Mouse (Mus musculus): ENCODE data around the gene Asb5.
"Not testable (repeated sequence)": the region's sequence is repeated elsewhere in the genome, so short reads cannot be mapped to it uniquely, and the experiment has no call there.

Asb5 gene

DNA sequence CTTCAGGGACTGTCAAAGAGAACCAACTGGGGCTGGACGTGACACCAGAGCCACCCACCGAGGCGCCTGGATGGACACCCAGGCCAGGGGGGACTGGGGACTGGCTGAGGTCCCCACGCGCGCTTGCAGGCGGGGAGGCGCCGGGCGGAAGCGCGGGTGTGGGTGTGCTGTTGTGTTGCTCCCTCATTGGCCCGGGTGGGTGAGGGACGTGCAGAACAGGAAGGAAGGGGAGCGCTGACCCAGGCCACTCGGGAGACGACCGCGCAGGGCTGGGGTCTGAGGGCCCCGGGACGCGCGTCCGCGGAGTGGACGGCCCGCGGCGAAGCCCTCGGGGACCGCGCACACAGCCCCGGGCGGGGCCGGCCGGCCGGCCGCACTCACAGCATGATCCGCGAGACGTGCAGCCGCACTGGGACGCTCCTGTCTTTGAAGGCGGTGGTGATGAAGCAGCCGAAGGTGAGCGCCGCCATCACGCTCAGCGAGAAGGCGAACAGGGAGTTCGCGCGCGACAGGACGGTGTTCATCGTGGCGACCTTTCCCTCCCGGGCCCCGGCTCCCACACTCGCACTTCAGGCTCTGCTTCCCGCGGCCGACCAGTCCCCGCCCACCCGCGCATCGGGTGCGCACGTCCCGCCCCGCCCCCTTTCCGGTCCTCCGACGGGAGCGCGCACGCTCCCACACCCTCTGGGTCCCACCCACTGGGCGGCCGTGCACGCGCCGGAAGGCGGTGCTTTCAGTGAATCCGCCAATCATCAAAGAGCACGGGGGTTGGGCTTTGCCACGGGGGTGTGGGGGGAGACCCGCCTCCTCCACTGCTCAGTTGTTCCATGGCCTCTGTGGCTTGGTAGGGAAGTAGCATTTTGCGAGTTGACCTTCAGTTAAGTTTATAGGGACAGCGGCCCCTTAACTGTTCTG is at the start of gene Asb5, which contains the start of gene Spcs3:
Gene Asb5 (plus strand): TSS at position 199 of the 915 bp plus-strand sequence.
Gene Spcs3 (minus strand): TSS at position 617 of the 915 bp plus-strand sequence.
- peak; percentile 96 for DNase-seq (ENCODE audit: low spot score)

DNA sequence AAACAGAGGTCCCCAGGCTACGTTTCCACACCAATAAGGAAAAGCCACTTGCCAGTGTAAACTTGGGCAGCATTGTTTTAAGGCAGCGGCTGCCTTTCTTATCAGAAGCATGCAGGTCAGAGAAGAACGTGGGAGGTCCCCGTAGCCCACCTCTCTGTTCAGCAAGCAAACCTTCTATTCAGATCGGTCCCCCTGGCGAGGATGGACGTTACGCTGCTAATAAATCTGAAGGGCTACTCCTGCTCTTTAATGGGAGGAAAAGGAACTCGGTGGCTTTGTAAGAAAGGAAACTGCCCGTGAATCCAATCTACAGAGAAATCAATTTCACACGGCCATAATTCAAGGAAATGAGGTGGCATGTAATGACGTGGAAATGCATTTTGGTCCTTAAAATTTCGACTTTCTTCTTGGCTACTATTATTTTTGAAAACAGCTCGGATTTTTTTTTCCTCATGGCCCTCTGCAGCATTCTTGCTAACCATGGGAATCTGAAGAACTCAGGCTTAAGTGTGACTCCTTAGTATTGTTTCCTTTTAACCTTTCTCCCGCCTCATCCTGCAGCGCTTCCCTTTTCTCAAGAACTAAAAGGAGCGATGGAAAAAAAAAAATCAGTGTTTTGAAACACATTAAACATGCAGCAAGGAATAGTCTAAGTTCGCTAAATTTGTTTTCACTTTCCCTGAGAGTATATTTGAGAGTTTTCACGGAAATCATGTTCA is 42.7 kb upstream of the Asb5 start:
- DNase-seq (ENCODE audit: low spot score): no peak

- DNase-seq (ENCODE audit: low spot score): no peak
Observed at GRCm38 (mm10) chr8:54488437-54488836, 40.9 kb upstream of the Asb5 start.

GRCm38 (mm10) chr8:54491057-54491690 is 38.2 kb upstream of the Asb5 start:
- peak; percentile 38 for DNase-seq (ENCODE audit: low spot score)

- no peak for DNase-seq (ENCODE audit: low spot score)
Observed at GRCm38 (mm10) chr8:54491934-54492333, 37.4 kb upstream of the Asb5 start.

GRCm38 (mm10) chr8:54493110-54493509 is 36.3 kb upstream of the Asb5 start:
- peak; percentile 50 for DNase-seq (ENCODE audit: low spot score)

GRCm38 (mm10) chr8:54493915-54494314 is 35.5 kb upstream of the Asb5 start:
- no peak for DNase-seq (ENCODE audit: low spot score)

DNA sequence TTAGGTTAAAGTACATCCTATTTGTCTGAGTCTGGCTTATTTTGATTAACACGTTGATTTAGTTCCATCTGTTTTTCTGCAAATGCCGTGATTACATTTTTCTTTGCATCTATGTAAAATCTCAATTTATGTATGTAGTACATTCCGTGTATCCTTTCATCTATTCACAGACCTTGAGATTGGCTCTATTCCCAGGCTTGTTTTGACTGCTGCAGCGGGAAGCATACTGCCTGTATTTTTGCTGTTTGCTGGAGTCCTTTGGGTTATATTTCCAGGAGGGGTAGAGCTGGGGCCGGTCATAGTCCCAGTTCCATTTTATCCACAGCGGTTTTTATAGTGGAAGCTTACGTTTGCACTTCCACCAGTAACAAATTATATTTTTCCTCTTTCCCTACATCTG is 26.3 kb upstream of the Asb5 start:
- DNase-seq (ENCODE audit: low spot score): no peak

- DNase-seq (ENCODE audit: low spot score): no peak
Observed at GRCm38 (mm10) chr8:54505060-54505459, 24.3 kb upstream of the Asb5 start.

- DNase-seq (ENCODE audit: low spot score): peak; percentile 70
Observed at GRCm38 (mm10) chr8:54507428-54508095, 21.8 kb upstream of the Asb5 start.

- no peak for DNase-seq (ENCODE audit: low spot score)
Observed at GRCm38 (mm10) chr8:54508096-54508456, 21.3 kb upstream of the Asb5 start.

DNA sequence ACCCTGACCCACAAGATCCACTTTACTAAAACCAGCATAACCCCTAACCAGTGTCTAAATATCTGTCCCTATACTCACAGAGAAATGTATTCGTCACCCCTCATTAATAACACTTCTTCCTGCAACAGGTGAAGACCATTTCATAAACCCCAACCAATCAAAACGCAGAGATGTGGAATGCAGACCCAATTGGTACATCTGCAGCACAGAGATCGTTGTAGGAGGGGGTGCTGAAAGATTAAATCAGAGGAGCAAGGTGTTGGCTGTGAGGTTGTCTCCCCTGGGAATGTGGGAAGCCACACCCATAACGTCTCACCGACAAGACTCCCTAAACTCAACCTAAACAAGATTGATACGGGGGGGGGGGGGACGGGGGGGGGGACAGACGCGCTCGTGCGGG is 20.6 kb upstream of the Asb5 start:
- DNase-seq (ENCODE audit: low spot score): no peak

- no peak for DNase-seq (ENCODE audit: low spot score)
Observed at GRCm38 (mm10) chr8:54509221-54509721, 20.1 kb upstream of the Asb5 start.

GRCm38 (mm10) chr8:54511791-54512190 is 17.6 kb upstream of the Asb5 start:
- no peak for DNase-seq (ENCODE audit: low spot score)

- DNase-seq (ENCODE audit: low spot score): not testable (repeated sequence)
Observed at GRCm38 (mm10) chr8:54512200-54512599, 17.2 kb upstream of the Asb5 start.

- DNase-seq (ENCODE audit: low spot score): no peak
Observed at GRCm38 (mm10) chr8:54518756-54519460, 10.5 kb upstream of the Asb5 start.

DNA sequence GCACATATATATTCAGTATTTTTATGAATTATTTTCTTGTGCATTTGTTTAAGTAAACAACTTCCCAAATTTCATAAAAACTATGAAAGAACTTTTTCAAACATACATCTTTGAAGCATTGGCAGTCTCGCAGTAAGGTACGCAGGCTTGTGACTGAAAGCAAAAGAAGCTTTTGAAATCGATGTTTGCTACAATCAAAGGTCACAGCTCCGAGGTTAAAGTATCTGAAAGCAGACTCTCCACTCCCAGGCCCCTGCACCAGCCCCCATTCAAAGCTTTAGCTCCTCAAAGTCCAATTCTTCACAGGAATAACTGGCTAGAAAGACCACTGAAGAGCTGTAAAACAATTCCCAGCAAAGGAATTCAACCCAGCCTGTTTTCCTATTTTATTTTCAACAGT is 8.9 kb upstream of the Asb5 start:
- DNase-seq (ENCODE audit: low spot score): no peak

- no peak for DNase-seq (ENCODE audit: low spot score)
Observed at GRCm38 (mm10) chr8:54525606-54526005, 3.8 kb upstream of the Asb5 start.

DNA sequence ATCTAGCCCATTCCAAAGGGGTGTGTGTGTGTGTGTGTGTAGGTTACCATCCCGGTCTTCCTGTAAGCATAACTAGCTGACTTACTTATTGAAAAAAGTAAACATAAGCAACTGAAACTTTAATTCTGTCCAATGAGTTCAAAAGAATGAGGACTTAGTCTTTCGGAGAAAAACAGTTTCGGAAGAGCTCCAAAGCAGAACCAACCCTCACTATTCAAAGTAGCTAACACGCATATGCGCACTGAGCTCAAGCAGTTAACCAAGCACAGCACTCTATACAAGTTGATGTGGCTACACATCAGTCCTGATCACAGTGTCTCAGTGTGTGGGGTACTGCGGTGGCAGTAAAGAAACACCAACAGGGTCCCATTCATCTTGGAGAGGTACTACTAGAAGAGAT is 2.7 kb upstream of the Asb5 start:
- DNase-seq (ENCODE audit: low spot score): no peak

- no peak for DNase-seq (ENCODE audit: low spot score)
Observed at GRCm38 (mm10) chr8:54528571-54528970, 809 bp upstream of the Asb5 start.

GRCm38 (mm10) chr8:54535172-54535571 is 5.8 kb downstream of the Asb5 start:
- no peak for DNase-seq (ENCODE audit: low spot score)

Measured in urinary bladder, postnatal 25 days (tissue).